Mouse (Mus musculus) lung, postnatal 4 days (tissue): ENCODE measurements around the gene Phb.

ENCODE experiments used
- DNase-seq, 2 experiments: peaks; one replicate each; pipeline ENCODE4 v3.0.0; 2021

Gene Phb

GRCm38 (mm10) chr11:95666529-95667149, at the start of gene Phb:
Gene Phb (plus strand): TSS chr11:95666957.
- peak; percentile 95 to 96 for DNase-seq

- DNase-seq, result peak in 1 of 2 experiments; percentile 50
Observed at GRCm38 (mm10) chr11:95617785-95618465, 48.8 kb upstream of the Phb start.

GRCm38 (mm10) chr11:95619081-95619480, 47.7 kb upstream of the Phb start:
- no peak for DNase-seq

GRCm38 (mm10) chr11:95619886-95620444, 46.8 kb upstream of the Phb start:
- peak in 1 of 2 experiments; percentile 12 for DNase-seq

GRCm38 (mm10) chr11:95621010-95621409, 45.7 kb upstream of the Phb start:
- DNase-seq, result peak in 1 of 2 experiments; percentile 52

GRCm38 (mm10) chr11:95621541-95622130, 45.1 kb upstream of the Phb start:
- peak in 1 of 2 experiments; percentile 4 for DNase-seq

GRCm38 (mm10) chr11:95622426-95622825, 44.3 kb upstream of the Phb start:
- peak in 1 of 2 experiments; percentile 13 for DNase-seq

GRCm38 (mm10) chr11:95630558-95630957, 36.2 kb upstream of the Phb start:
- no peak for DNase-seq

GRCm38 (mm10) chr11:95631301-95631700, 35.5 kb upstream of the Phb start:
- DNase-seq, result peak in 1 of 2 experiments; percentile 42

GRCm38 (mm10) chr11:95632474-95632873, 34.3 kb upstream of the Phb start:
- no peak for DNase-seq

- no peak for DNase-seq
Observed at GRCm38 (mm10) chr11:95633512-95634000, 33.2 kb upstream of the Phb start.

GRCm38 (mm10) chr11:95635030-95635429, 31.7 kb upstream of the Phb start:
- DNase-seq, result no peak

GRCm38 (mm10) chr11:95640751-95641150, 26.0 kb upstream of the Phb start:
- no peak for DNase-seq

- no peak for DNase-seq
Observed at GRCm38 (mm10) chr11:95642534-95643280, 24.1 kb upstream of the Phb start.

GRCm38 (mm10) chr11:95643856-95644255, 22.9 kb upstream of the Phb start:
- no peak for DNase-seq

GRCm38 (mm10) chr11:95644381-95644780, 22.4 kb upstream of the Phb start:
- no peak for DNase-seq

- no peak for DNase-seq
Observed at GRCm38 (mm10) chr11:95645397-95646153, 21.2 kb upstream of the Phb start.

GRCm38 (mm10) chr11:95646154-95646490, 20.6 kb upstream of the Phb start:
- no peak for DNase-seq

- no peak for DNase-seq
Observed at GRCm38 (mm10) chr11:95647791-95648190, 19.0 kb upstream of the Phb start.

- DNase-seq, result peak; percentile 62 to 80
Observed at GRCm38 (mm10) chr11:95648827-95649226, 17.9 kb upstream of the Phb start.

GRCm38 (mm10) chr11:95649560-95649959, 17.2 kb upstream of the Phb start:
- no peak for DNase-seq

GRCm38 (mm10) chr11:95650001-95650400, 16.8 kb upstream of the Phb start:
- no peak for DNase-seq
